Mouse (Mus musculus) stomach, postnatal 0 days (tissue): ENCODE results near the gene Cadm1.

Experiments
- CTCF ChIP-seq: IDR thresholded peaks from 2 replicates; pipeline ENCODE4 v1.5.1; 2016; ENCODE audit warnings: antibody characterized with exemption, low read depth, mild to moderate bottlenecking, moderate library complexity
- EP300 ChIP-seq: optimal IDR thresholded peaks from 2 replicates; pipeline ENCODE3; 2016; ENCODE audit warnings: antibody characterized with exemption

- TF ChIP-seq CTCF = no peak
- no peak for TF ChIP-seq EP300
Observed at GRCm38 (mm10) chr9:47716883-47717282, 186.9 kb downstream of the Cadm1 start.
